Mouse (Mus musculus) kidney, adult 18-20 months (tissue): ENCODE results near the gene Ly86.

Experiments
- DNase-seq: peaks from one replicate; pipeline ENCODE4 v3.0.0; 2021

Gene Ly86

DNA sequence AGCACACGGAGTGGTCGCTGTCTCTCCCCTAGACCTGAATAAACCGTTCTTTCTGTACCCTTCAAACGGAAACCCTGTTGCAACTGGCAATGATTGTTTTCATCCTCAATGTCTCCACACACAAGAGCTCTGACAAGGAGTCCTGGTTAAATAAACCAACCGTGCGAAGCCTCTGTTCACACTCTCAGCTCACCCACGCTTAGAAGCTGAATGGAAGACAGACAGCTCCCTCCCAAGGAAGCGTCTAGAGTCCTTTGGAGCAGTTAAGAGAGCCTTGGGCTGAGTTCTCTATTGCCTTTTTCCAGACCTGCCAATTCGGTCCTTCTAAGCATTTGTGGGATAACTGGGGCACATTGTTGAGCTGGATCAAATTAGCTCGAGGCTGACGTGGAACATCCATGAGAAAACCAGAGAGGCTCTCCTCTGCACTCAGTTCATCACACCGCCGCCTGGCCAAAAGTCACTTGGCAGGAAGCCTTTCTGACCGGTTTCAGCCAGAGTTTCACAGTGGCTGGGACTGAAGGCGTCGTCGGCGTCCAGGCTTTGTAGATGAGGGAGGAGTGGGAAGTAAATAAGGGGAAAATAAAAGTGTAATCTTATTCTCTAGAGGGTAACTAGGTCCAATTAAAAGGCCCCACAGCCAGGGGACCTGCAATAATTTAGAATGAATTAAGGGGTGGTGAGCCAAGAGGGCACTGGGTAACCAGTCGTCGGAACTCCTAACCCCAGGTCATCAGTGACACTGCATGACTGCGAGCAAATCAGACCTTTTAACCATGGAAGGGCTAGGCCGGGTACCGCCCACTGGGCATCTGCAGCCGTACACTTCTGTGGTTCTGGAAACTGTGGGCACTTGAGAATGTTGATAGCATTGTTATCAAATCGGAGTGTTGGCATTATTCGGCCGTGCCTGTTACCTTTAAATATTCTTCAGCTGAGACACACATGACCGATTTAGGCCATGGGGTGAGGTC lies 115.2 kb downstream of the Ly86 start:
- DNase-seq: peak; percentile 88

DNA sequence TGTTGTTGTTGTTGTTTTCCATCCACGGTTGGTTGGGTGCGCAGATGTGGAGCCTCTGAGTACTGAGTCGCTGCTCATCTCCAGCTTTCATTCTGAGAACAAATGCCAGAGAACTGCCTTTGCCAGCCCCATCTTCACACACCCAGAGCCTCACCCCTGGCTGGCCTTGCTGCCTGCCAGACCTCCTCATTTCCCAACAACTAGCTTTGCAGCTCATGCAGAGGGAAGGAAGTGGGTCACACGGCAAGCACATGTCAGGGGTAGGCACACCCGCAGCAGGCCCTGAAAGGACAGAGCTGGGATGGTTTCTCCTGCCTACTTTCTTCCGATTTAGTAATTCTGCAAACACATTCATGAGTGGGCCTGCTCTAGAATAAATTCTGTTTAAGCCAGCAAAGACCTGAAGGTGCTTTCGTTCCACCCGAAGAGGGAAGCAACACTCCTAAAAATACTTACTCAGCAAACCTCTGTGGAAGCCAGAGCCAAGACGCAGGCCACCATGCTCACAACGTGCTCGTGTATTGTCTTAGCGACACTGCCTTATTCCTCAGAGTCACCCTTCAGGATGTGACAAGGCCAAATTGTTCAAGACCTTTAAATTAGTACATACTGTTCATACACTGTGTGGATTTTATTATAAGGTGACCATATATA lies 117.2 kb downstream of the Ly86 start:
- no peak for DNase-seq

DNA sequence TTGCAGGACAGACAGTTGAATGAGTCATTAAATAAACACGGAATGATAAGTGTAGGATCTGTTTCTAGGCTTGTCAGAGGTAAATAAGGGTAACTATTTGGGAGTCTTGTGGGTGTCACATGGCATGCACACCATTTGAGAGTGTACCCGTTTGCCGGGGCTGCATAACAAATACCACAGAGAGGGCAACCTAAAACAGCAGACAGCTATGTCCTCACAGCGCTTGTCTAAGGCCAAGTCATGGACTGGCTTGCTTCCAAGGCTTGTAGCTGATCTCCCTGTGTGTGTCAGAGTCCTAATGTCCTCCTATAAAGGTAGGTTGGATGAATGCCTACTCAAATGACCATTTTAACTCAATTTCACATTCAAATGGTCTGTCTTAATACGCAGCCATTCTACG lies 120.7 kb downstream of the Ly86 start:
- DNase-seq: no peak

DNA sequence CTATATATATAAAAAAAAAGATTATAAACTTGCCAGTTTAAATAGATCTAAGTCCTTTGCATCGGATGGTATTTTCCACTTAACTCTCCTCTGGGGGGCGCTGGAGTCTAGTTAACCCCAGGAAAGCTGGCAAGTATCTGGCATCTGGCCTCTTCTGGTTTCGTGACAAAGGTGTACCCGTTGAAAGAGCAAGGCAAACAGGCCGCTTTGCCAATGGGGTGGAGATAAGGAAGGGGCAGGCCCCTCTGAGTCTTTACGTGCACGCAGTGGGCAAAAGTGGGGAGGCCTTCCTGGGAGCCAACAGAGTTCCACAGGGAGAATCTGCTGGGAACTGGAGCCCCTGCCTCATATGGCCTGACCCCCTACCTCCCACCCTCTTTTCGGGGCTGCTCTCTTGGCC lies 122.8 kb downstream of the Ly86 start:
- DNase-seq: peak; percentile 83
